Mouse (Mus musculus) neural tube, embryonic 15.5 days (tissue): ENCODE data around the gene Aip. TPM values are rescaled to one million over a fixed set of nuclear protein-coding genes. Genes with fewer than 3 reads are reported as not detected.

Source experiments
- ATAC-seq: fragments of 200-750 bp; cut with Nextera tagmentation; 2 replicates; pipeline ENCODE4 v1.8.0; 2017; ENCODE audit warnings: mild to moderate bottlenecking, moderate TSS enrichment, moderate library complexity; ENCODE audit not compliant: low FRiP score
- H3K27ac ChIP-seq: fragments of 300-500 bp; sonication (generic); replicated peaks from 2 replicates; pipeline ENCODE4 v1.5.1; 2015; ENCODE audit warnings: mild to moderate bottlenecking, inconsistent platforms
- H3K27me3 ChIP-seq: fragments of 300-500 bp; sonication (generic); replicated peaks from 2 replicates; pipeline ENCODE4 v1.6.1; 2015; ENCODE audit warnings: inconsistent platforms
- H3K36me3 ChIP-seq: fragments of 300-500 bp; sonication (generic); 2 replicates; pipeline ENCODE4 v1.6.1; 2015; ENCODE audit warnings: inconsistent platforms
- H3K4me1 ChIP-seq: fragments of 300-500 bp; sonication (generic); 2 replicates; pipeline ENCODE4 v1.6.1; 2015; ENCODE audit warnings: inconsistent platforms
- H3K4me2 ChIP-seq: fragments of 300-500 bp; sonication (generic); 2 replicates; pipeline ENCODE4 v1.6.1; 2015; ENCODE audit warnings: inconsistent platforms, mild to moderate bottlenecking, moderate library complexity
- H3K4me3 ChIP-seq: fragments of 300-500 bp; sonication (generic); replicated peaks from 2 replicates; pipeline ENCODE4 v1.5.1; 2015; ENCODE audit warnings: mild to moderate bottlenecking, inconsistent platforms
- H3K9ac ChIP-seq: fragments of 300-500 bp; sonication (generic); replicated peaks from 2 replicates; pipeline ENCODE4 v1.6.1; 2015; ENCODE audit warnings: mild to moderate bottlenecking, inconsistent platforms
- H3K9me3 ChIP-seq: fragments of 300-500 bp; sonication (generic); replicated peaks from 2 replicates; pipeline ENCODE4 v1.6.1; 2016; ENCODE audit warnings: inconsistent platforms
- WGBS: fragments of 180-500 bp; shearing (Covaris S2); methylation state at CpG from one replicate; pipeline ENCODE4 v1.1.7; 2015; ENCODE audit warnings: mixed read lengths; 5-methylcytosine and 5-hydroxymethylcytosine counted together
- polyA plus RNA-seq: library from polyadenylated mRNA; unstranded; fragments of >200 nt; fragmentation: Nextera tagmentation; extraction: Ambion mirVana; gene quantifications from 2 replicates; pipeline ENCODE4 v1.2.1, GENCODE M21; 2015

Gene Aip
- polyA plus RNA-seq, 1 experiment from 2014 or later = 105 TPM

- H3K4me3 ChIP-seq = no peak overlapping the region
- H3K4me1 ChIP-seq = peaks cover 58% of the 10 kb centered on the region
- H3K9me3 ChIP-seq = no peaks in the 10 kb centered on the region
- ATAC-seq = no peak
- no peaks in the 10 kb centered on the region for H3K27me3 ChIP-seq
- WGBS = 94% methylated on average over 12 of the region's 12 CpGs
- peaks cover 35% of the 10 kb centered on the region for H3K36me3 ChIP-seq
- no peak overlapping the region for H3K9ac ChIP-seq
- no peak overlapping the region for H3K27ac ChIP-seq
- no peak overlapping the region for H3K4me2 ChIP-seq
Measured at GRCm38 (mm10) chr19:4102626-4103025, 23.0 kb downstream of the Aip start.

GRCm38 (mm10) chr19:4102049-4102448 is 23.6 kb downstream of the Aip start:
- H3K4me3 ChIP-seq = peak overlapping the region; percentile 66

GRCm38 (mm10) chr19:4101466-4101865 is 24.2 kb downstream of the Aip start:
- peak overlapping the region; percentile 84 for H3K4me2 ChIP-seq
- peak overlapping the region; percentile 72 for H3K27ac ChIP-seq
- peaks cover 24% of the 10 kb centered on the region for H3K36me3 ChIP-seq
- H3K9me3 ChIP-seq = no peaks in the 10 kb centered on the region
- ATAC-seq = no peak
- peak overlapping the region; percentile 75 for H3K9ac ChIP-seq
- WGBS = 65% methylated on average over 6 of the region's 6 CpGs
- H3K4me1 ChIP-seq = peaks cover 63% of the 10 kb centered on the region
- H3K27me3 ChIP-seq = no peaks in the 10 kb centered on the region
- H3K4me3 ChIP-seq = peak overlapping the region; percentile 66

More at GRCm38 (mm10) chr19:4102049-4102448, 23.6 kb downstream of the Aip start:
- Histone ChIP-seq H3K4me1 (peaks cover 62% of the 10 kb centered on the region), H3K27me3 (no peaks in the 10 kb centered on the region), H3K36me3 (peaks cover 30% of the 10 kb centered on the region), H3K4me2 (peak overlapping the region; percentile 84), H3K9me3 (no peaks in the 10 kb centered on the region), H3K9ac (peak overlapping the region; percentile 75; the same call in 1 of the 2 replicates), H3K27ac (no peak overlapping the region)
- 91% methylated on average over 2 of the region's 2 CpGs for WGBS
- ATAC-seq = no peak

- peaks cover 21% of the 10 kb centered on the region for H3K36me3 ChIP-seq
- ATAC-seq = peak; percentile 9; the same call in 1 of the 2 replicates
- H3K27me3 ChIP-seq = no peaks in the 10 kb centered on the region
- under 1% methylated on average over 51 of the region's 52 CpGs for WGBS
- H3K9ac ChIP-seq = peak overlapping the region; percentile 75
- peak overlapping the region; percentile 66 for H3K4me3 ChIP-seq
- peak overlapping the region; percentile 84 for H3K4me2 ChIP-seq
- no peaks in the 10 kb centered on the region for H3K9me3 ChIP-seq
- peaks cover 69% of the 10 kb centered on the region for H3K4me1 ChIP-seq
- H3K27ac ChIP-seq = peak overlapping the region; percentile 72
Measured at GRCm38 (mm10) chr19:4100718-4101261, 24.9 kb downstream of the Aip start.

- Histone ChIP-seq H3K9me3 (no peaks in the 10 kb centered on the region), H3K4me2 (peak within 1 kb of the TSS; percentile 84), H3K4me3 (peak within 1 kb of the TSS; percentile 66), H3K4me1 (peaks cover 70% of the 10 kb centered on the region), H3K36me3 (peaks cover 14% of the 10 kb centered on the region; the same call in 1 of the 2 replicates), H3K27me3 (no peaks in the 10 kb centered on the region), H3K9ac (peak within 1 kb of the TSS; percentile 75), H3K27ac (peak within 1 kb of the TSS; percentile 72)
- ATAC-seq = no peak
- WGBS = under 1% methylated on average over 53 of the region's 53 CpGs
Measured at GRCm38 (mm10) chr19:4099837-4100717, 25.6 kb downstream of the Aip start, which contains the start of gene Pitpnm1. Gene Pitpnm1 (plus strand): TSS chr19:4099998.

GRCm38 (mm10) chr19:4099056-4099455 is 26.6 kb downstream of the Aip start:
- no peak for ATAC-seq
- 12% methylated on average over 9 of the region's 9 CpGs for WGBS
- Histone ChIP-seq H3K9me3 (no peaks in the 10 kb centered on the region), H3K9ac (0 out of 2 replicates have a peak overlapping the region, but pooled peaks have one; percentile 26), H3K27ac (0 out of 2 replicates have a peak overlapping the region, but pooled peaks have one; percentile 48), H3K4me1 (peaks cover 70% of the 10 kb centered on the region), H3K4me2 (peak overlapping the region; percentile 84), H3K4me3 (0 out of 2 replicates have a peak overlapping the region, but pooled peaks have one; percentile 66), H3K36me3 (0 out of 2 replicates have a peak, but pooled peaks cover 6% of the 10 kb centered on the region), H3K27me3 (no peaks in the 10 kb centered on the region)

- no peaks in the 10 kb centered on the region for H3K9me3 ChIP-seq
- no peak overlapping the region for H3K27ac ChIP-seq
- WGBS = 89% methylated on average over 13 of the region's 13 CpGs
- H3K4me2 ChIP-seq = peak overlapping the region; percentile 77; the same call in 1 of the 2 replicates
- H3K4me1 ChIP-seq = peaks cover 70% of the 10 kb centered on the region
- H3K4me3 ChIP-seq = no peak overlapping the region
- no peaks in the 10 kb centered on the region for H3K27me3 ChIP-seq
- H3K36me3 ChIP-seq = 0 out of 2 replicates have a peak, but pooled peaks cover 6% of the 10 kb centered on the region
- H3K9ac ChIP-seq = no peak overlapping the region
- ATAC-seq = no peak
Measured at GRCm38 (mm10) chr19:4098426-4098825, 27.2 kb downstream of the Aip start.

- H3K9ac ChIP-seq = peak overlapping the region; percentile 53
- H3K4me3 ChIP-seq = peak overlapping the region; percentile 71
- H3K27ac ChIP-seq = peak overlapping the region; percentile 82
- peak overlapping the region; percentile 77 for H3K4me2 ChIP-seq
- H3K4me1 ChIP-seq = peaks cover 61% of the 10 kb centered on the region
- no peaks in the 10 kb centered on the region for H3K36me3 ChIP-seq
- H3K27me3 ChIP-seq = no peaks in the 10 kb centered on the region
- 1% methylated on average over 21 of the region's 21 CpGs for WGBS
- H3K9me3 ChIP-seq = no peaks in the 10 kb centered on the region
- no peak; the same call in none of the 2 replicates for ATAC-seq
Measured at GRCm38 (mm10) chr19:4097441-4097825, 28.2 kb downstream of the Aip start.

- no peaks in the 10 kb centered on the region for H3K9me3 ChIP-seq
- H3K4me1 ChIP-seq = peaks cover 55% of the 10 kb centered on the region
- H3K27ac ChIP-seq = peak within 1 kb of the TSS; percentile 93
- under 1% methylated on average over 65 of the region's 65 CpGs for WGBS
- peak; percentile 93 for ATAC-seq
- H3K9ac ChIP-seq = peak within 1 kb of the TSS; percentile 63
- H3K4me2 ChIP-seq = peak within 1 kb of the TSS; percentile 77
- no peaks in the 10 kb centered on the region for H3K36me3 ChIP-seq
- H3K4me3 ChIP-seq = peak within 1 kb of the TSS; percentile 71
- H3K27me3 ChIP-seq = no peaks in the 10 kb centered on the region
Measured at GRCm38 (mm10) chr19:4096642-4097440, 28.8 kb downstream of the Aip start, which contains the start of gene Cdk2ap2. Gene Cdk2ap2 (plus strand): TSS chr19:4097182.

- Histone ChIP-seq H3K9ac (no peak overlapping the region), H3K4me3 (no peak overlapping the region; the same call in 1 of the 2 replicates), H3K9me3 (no peaks in the 10 kb centered on the region), H3K4me1 (peaks cover 44% of the 10 kb centered on the region), H3K36me3 (no peaks in the 10 kb centered on the region), H3K27ac (no peak overlapping the region), H3K27me3 (no peaks in the 10 kb centered on the region), H3K4me2 (peak overlapping the region; percentile 77)
- ATAC-seq = no peak
- 72% methylated on average over 3 of the region's 3 CpGs for WGBS
Measured at GRCm38 (mm10) chr19:4095802-4096201, 29.9 kb downstream of the Aip start.

GRCm38 (mm10) chr19:4094774-4095303 is 30.8 kb downstream of the Aip start:
- Histone ChIP-seq H3K9ac (no peak overlapping the region), H3K4me1 (peaks cover 35% of the 10 kb centered on the region), H3K4me3 (no peak overlapping the region), H3K9me3 (no peaks in the 10 kb centered on the region), H3K4me2 (no peak overlapping the region), H3K36me3 (no peaks in the 10 kb centered on the region), H3K27ac (no peak overlapping the region), H3K27me3 (no peaks in the 10 kb centered on the region)
- no peak for ATAC-seq
- WGBS = 87% methylated on average over 5 of the region's 5 CpGs
